Mouse (Mus musculus) neutrophil, adult 5-6 weeks (primary cell): ENCODE measurements around the gene Stim1. TPM values are rescaled to one million over a fixed set of nuclear protein-coding genes. Genes with fewer than 3 reads are reported as not detected.

ENCODE experiments used
- ATAC-seq: fragments of 151-379, 151-347 bp; 2 replicates; pipeline ENCODE4 v1.8.0; 2017; ENCODE audit warnings: mild to moderate bottlenecking, moderate TSS enrichment; ENCODE audit not compliant: insufficient number of reproducible peaks, poor library complexity, low FRiP score, severe bottlenecking; ENCODE audit errors: extremely low read depth
- total RNA-seq: library from RNA; stranded (forward); fragments of 200-1000 nt; gene quantifications from 2 replicates; pipeline ENCODE4 v1.2.3, GENCODE M21; 2017

Stim1 gene
- 63.7 and 72.1 TPM in 2 replicates for total RNA-seq

- peak; percentile 16; the same call in 1 of the 2 replicates for ATAC-seq
Measured at GRCm38 (mm10) chr7:102267601-102268394, at the start of gene Stim1. Stim1 (plus strand) TSS chr7:102267806.

GRCm38 (mm10) chr7:102221899-102222298 lies 45.7 kb upstream of the Stim1 start:
- no peak for ATAC-seq

- ATAC-seq, result peak; percentile 87
Measured at GRCm38 (mm10) chr7:102222336-102222735, 45.3 kb upstream of the Stim1 start.

GRCm38 (mm10) chr7:102222830-102223556 lies 44.6 kb upstream of the Stim1 start:
- ATAC-seq, result peak; percentile 48

DNA sequence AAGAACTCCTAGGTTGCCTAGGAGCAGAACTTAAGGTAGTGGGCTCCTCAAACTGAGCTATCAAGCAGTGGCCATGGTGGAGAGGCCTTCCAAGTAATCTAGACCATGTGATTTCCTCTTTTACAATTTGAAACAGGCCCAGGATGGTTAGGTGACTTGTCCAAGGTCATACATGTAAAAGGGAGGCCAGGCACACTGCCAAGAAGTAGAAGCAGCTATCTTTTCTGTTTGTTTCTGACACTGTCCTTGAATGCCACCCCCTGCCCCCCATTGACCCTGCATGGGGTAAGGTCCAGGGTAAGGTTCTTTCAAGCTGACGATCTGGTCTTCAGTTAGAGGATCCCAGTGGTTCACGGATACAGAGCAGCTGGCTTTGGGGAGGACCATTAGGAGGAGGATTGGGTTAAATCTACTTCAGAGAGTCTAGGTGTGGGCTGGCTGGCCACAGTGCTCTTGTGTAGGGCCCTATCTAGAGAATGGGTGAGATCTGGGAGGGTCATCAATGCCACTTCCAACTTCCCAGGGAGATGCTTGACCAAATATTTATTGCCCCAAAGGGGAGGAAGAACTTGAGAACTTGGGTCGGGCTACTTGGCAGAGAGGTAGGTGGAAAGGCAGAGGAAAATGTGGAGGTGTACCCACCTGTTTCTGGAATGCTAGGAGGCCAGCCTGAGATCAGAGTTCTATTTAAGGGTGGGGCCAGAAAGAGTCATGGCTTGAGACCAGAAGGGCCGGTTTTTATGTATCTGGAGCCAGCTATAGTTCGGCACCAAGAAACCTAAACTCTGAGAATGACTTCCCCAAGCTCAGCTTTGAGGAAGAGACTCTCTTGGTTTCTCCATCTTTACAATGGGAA lies 43.5 kb upstream of the Stim1 start:
- ATAC-seq, result no peak

- ATAC-seq, result no peak
Measured at GRCm38 (mm10) chr7:102226051-102226450, 41.6 kb upstream of the Stim1 start.

GRCm38 (mm10) chr7:102228049-102228670 lies 39.4 kb upstream of the Stim1 start:
- no peak for ATAC-seq

DNA sequence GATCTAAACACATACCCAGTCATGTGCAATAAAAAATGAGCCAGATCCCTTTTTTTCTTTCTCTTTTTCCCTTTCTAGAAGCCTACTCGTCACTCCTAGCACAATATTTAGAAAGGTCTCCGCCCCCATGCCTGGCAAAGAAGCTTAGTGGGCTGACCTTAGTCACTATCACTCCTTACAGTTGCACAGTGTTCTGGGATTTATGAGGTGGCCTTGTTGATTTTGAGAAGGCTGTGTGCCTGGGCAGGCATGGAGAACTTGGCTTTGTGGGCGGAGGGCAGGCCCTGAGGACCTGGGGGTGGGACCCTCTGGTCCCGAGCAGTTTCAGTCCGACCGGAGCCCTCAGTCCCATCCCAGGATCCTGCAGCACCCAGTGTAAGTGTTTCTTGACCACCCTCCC lies 37.8 kb upstream of the Stim1 start:
- ATAC-seq, result no peak

- no peak for ATAC-seq
Measured at GRCm38 (mm10) chr7:102233059-102233458, 34.5 kb upstream of the Stim1 start.

DNA sequence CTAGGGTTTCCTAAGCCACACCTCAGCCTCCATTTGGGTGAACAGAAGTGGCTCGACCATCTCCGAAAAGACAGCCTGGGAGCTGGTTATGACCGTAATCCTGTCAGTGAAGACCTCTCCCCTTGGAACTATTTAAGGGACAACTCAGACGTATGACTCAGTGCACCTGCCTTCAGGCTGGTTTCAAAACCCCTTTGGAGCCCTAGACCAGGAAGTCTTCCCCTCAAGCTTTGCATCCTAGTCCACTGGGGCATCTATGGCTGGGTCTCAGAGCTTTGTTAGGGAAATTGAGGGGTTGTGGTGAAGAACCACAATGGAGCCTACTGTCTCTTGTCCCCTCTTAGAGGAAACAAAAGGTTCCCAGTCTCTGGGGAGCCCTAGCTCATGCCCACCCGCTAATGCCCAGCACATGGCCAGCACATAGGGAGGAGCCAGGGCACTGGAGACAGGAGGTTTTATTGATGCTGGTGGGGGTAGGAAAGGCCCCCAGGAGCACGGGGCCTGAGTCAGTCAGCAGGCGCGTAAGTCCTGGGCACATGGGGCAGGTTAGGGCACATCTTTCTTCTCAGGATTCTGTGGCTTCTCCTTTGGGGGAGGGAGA lies 28.8 kb upstream of the Stim1 start:
- ATAC-seq, result no peak

DNA sequence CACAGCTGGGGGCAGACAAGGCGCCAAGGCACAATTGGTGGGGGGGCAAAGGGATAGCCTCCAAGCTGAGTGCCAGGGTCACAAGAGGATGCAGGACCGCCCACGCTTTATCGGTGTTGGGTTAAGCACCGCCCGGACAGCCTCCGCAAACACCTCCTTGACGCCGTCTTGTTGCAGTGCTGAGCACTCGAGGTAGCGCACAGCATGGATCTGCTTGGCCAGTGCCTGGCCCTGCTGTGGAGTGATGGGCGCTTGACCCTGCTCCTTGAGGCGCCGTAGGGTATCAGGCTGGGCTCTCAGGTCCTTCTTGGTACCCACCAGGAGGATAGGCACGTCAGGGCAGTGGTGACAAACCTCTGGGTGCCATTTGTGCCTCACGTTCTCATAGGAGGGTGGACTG lies 28.0 kb upstream of the Stim1 start:
- ATAC-seq, result no peak

- no peak for ATAC-seq
Measured at GRCm38 (mm10) chr7:102242371-102242770, 25.2 kb upstream of the Stim1 start.

- ATAC-seq, result no peak
Measured at GRCm38 (mm10) chr7:102242917-102243316, 24.7 kb upstream of the Stim1 start.

DNA sequence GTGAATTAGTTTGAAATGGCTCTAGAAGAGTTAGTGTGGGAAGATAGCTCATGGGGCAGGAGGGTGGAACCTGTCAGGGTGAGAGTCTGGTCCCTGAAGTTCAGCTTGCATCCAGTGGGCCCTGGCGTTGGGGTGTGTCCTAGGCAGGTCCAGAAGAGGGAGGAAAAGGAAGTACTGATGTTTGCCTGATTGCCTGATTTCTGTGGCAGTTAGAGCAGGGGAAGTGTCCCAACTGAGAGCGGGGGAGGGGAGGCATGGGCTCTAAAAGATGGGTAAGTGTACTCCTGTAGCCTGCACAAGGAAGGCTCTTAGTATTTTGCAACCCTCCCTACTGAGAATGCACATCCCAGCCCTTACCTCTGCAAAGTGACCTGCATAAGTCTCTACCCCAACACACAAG lies 23.7 kb upstream of the Stim1 start:
- peak; percentile 43; the same call in 1 of the 2 replicates for ATAC-seq

GRCm38 (mm10) chr7:102244782-102245535 lies 22.6 kb upstream of the Stim1 start:
- no peak for ATAC-seq

DNA sequence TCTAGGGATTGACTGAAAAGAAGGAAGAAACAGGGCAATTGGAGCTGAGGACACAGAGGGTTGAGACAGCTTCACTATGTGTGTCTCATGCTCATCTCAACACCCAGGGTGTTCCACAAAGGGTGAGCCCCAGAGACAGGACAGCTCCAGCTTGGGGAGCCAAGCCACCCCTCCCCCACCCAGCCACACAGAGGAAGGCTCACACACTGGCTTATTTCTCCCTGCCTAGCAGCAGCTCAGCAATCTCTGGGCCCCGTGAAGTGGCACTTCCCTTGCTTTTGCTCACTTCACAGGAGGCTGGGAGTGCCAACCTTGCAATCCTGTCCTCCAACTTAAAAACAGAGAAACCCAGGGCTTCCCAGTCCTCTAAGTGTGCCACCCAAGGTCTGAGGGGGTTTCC lies 21.8 kb upstream of the Stim1 start:
- no peak for ATAC-seq

DNA sequence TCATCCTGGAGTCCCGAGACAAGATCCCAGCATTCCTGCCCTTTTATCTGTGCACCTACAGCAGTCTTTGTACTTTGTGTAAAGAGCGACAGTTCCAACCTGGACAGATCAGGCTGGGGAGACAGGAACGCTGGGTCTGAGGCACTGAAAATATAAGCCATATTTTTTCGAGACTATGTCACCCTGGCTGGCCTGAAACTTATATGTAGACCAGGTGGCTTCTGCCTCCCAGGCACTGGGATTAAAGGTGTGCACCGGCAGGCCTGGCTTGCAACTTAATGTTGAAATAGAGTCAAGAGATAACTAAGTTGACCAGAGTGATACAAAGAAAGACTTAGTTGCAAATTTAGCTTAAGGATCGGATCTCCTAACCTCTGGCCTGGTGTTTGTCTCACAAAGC lies 21.3 kb upstream of the Stim1 start:
- ATAC-seq, result no peak
